Mouse (Mus musculus): ENCODE measurements around the gene Slc9a6. TPM values are rescaled to one million over a fixed set of nuclear protein-coding genes. Genes with fewer than 3 reads are reported as not detected.

The Slc9a6 gene
- polyA plus RNA-seq, 1 experiment from 2014 or later = 11.8 TPM

DNA sequence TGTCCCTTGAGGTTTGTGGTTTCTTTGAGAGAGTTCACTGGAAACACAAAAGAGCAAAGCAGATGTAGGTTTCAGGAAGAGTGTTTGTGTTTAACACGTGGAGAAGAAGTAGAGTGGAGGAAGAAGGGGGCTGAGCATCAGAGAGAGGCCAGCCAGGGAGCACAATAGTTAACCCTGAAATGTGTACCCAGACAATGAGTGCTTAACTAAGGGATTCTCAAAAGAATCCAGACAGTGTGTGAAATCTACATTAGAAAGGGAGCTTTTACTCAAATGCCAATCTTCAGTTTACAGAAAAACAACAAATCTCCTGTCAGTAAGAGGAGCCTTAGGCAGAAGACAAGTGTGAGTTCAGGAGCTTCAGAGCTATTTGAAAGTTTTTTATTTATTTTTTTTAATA is 30.5 kb downstream of the Slc9a6 start:
- ATAC-seq (ENCODE audit: borderline replicate concordance, extremely low read depth, low FRiP score, low TSS enrichment) = no peak
- Histone ChIP-seq H3K4me2 (no peak overlapping the region), H3K9me3 (no peaks in the 10 kb centered on the region), H3K27me3 (no peaks in the 10 kb centered on the region), H3K4me3 (no peak overlapping the region), H3K4me1 (no peaks in the 10 kb centered on the region), H3K9ac (no peak overlapping the region), H3K27ac (no peak overlapping the region), H3K36me3 (no peaks in the 10 kb centered on the region)
- 5% methylated on average over 1 of the region's 1 CpGs for WGBS

DNA sequence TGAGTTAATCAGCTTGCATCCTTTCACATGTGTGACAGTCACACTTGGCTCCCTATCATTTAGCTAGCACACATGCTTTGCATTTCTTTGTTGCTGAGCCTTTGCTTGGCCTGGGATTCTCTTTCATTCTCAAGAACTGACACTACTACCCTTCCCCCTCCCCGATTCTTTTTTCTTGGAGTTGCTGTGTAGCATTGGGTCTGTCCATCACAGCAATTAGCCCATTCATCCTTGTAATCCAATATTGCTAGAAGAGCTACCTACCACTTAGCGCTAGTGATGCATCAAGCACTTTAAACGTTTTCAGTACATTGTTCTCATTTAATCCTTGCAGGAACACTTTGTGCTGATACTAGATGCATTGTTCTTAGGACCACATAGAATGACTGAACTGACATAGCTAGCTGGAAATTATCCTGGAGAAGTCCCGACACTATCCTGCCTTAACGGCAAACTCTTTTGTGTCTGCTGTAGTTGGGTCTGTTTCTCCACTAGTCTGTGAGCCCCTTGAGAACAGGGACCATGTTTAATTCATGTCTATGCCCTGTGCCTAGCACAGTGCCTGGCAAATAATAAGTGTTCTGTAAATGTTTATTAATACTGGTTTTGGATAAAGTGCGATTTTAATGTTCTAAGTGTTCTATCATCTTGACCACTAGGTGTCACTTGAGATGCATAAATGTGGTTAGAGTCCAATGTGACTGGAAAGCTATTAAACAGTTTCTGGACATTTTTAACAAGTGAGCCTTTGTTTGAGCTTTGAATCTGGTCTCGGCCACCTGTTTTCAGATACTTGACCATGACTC is 40.2 kb downstream of the Slc9a6 start:
- H3K4me1 ChIP-seq = peaks cover 7% of the 10 kb centered on the region; the same call in 1 of the 2 replicates
- H3K9ac ChIP-seq = no peak overlapping the region
- no peak overlapping the region for H3K27ac ChIP-seq
- H3K36me3 ChIP-seq = no peaks in the 10 kb centered on the region
- no peak overlapping the region for H3K4me3 ChIP-seq
- 56% methylated on average over 7 of the region's 7 CpGs for WGBS
- ATAC-seq (ENCODE audit: borderline replicate concordance, extremely low read depth, low FRiP score, low TSS enrichment) = no peak
- H3K27me3 ChIP-seq = no peaks in the 10 kb centered on the region
- no peak overlapping the region for H3K4me2 ChIP-seq
- H3K9me3 ChIP-seq = no peaks in the 10 kb centered on the region

DNA sequence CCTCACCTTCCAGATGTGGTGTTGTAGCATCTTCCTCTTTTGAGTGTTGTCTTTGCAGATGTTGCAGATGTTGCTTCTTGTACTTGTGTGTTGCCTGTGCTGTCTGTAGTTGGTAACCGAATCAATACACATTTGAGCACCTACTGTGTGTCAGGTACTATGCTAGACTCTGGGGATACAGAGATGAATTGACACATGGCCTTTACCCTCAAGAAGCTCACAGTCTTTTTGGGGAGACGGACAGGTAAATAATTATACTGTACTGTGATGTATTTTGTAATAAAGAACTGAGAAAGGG is 40.7 kb downstream of the Slc9a6 start:
- Histone ChIP-seq H3K27me3 (no peaks in the 10 kb centered on the region), H3K4me2 (no peak overlapping the region), H3K36me3 (no peaks in the 10 kb centered on the region), H3K9me3 (no peaks in the 10 kb centered on the region), H3K27ac (no peak overlapping the region), H3K4me1 (peaks cover 7% of the 10 kb centered on the region; the same call in 1 of the 2 replicates), H3K4me3 (no peak overlapping the region), H3K9ac (no peak overlapping the region)
- ATAC-seq (ENCODE audit: borderline replicate concordance, extremely low read depth, low FRiP score, low TSS enrichment) = no peak
- WGBS = 82% methylated on average over 2 of the region's 2 CpGs

DNA sequence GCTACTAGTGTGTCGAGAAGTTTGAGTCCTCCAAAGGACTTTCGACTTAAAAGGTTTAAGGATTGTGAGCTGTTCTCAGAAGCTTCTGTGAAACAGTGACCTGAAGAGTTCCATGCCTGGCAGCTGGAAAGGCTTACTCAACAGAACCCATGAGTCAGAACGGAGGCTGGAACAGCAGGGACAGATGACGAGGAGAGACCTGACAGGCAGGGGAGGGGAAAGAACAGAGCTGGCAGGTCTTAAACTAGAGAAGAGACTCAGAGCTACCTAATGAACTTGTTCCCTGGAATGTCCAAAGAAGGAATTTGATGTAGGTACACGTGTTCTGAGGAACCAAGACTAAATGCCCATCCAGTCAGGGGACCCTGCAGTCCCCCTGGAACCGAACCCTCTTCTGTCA is 41.3 kb downstream of the Slc9a6 start:
- 63% methylated on average over 6 of the region's 6 CpGs for WGBS
- H3K36me3 ChIP-seq = no peaks in the 10 kb centered on the region
- 0 out of 2 replicates have a peak, but pooled peaks have one; percentile 13 for ATAC-seq (ENCODE audit: borderline replicate concordance, extremely low read depth, low FRiP score, low TSS enrichment)
- H3K4me2 ChIP-seq = no peak overlapping the region
- peaks cover 7% of the 10 kb centered on the region; the same call in 1 of the 2 replicates for H3K4me1 ChIP-seq
- no peaks in the 10 kb centered on the region for H3K9me3 ChIP-seq
- H3K9ac ChIP-seq = no peak overlapping the region
- no peaks in the 10 kb centered on the region for H3K27me3 ChIP-seq
- H3K27ac ChIP-seq = peak overlapping the region; percentile 62
- H3K4me3 ChIP-seq = no peak overlapping the region

DNA sequence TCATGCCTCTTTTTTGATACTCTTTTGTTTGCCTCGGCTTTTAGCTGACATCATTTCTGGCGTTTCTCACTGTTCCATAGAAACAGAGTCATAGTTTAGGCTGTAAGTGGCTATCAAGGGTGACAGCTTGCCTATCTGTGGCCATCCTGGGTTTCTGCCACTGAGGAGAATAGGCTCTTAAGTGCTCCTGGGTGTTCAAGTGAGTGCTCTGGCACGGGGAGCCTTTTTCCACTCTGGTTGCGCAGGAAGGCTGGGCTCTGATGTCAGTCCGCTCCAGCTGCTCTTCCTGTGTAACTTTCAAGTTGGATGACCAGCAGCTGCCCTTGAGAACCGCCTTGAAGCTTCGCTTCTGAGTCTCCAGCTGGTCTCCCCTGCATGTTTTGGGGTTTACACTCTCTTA is 42.2 kb downstream of the Slc9a6 start:
- no peak overlapping the region for H3K4me2 ChIP-seq
- H3K27me3 ChIP-seq = no peaks in the 10 kb centered on the region
- peak; percentile 90 for ATAC-seq (ENCODE audit: borderline replicate concordance, extremely low read depth, low FRiP score, low TSS enrichment)
- no peaks in the 10 kb centered on the region for H3K36me3 ChIP-seq
- H3K4me1 ChIP-seq = peaks cover 7% of the 10 kb centered on the region; the same call in 1 of the 2 replicates
- no peak overlapping the region for H3K9ac ChIP-seq
- H3K27ac ChIP-seq = peak overlapping the region; percentile 62
- WGBS = 48% methylated on average over 7 of the region's 7 CpGs
- H3K4me3 ChIP-seq = no peak overlapping the region
- H3K9me3 ChIP-seq = no peaks in the 10 kb centered on the region

DNA sequence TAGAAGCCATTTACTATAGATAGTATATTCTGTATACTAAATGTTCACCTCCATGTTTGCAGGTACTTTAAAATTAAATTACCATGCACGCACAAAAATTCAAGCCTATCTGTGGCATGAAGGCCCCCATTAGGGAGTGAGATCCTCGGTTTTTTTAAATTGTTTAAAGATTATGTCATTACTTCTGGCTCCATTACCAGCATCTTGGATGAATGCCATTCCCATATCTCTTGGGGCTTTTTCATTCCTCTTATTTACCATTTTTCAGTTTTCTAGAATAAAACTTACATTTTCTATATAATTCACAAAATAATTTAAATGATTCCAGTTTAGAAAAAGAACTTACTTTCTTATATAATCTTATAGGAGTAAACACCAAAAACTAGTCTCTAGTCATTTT is 46.1 kb downstream of the Slc9a6 start:
- ATAC-seq (ENCODE audit: borderline replicate concordance, extremely low read depth, low FRiP score, low TSS enrichment) = no peak

DNA sequence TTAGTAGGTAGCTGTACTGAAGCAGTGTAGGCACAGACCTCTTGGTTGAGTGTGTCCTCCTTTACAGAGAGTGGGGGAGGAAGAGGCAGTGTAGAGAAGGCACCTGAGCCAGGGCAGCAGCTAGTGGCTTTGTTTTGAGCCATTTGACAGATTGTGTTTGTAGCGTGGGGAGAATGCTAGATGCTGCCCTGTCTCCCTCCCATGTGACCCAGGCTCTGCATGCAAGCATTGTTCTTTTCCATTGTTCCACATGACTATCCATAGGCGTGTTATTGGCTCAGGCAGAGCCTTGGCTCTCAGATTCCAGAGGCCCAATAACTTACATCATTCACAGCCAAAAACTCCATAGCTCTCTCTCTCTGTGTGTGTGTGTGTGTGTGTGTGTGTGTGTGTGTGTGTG is 49.7 kb downstream of the Slc9a6 start:
- 71% methylated on average over 2 of the region's 2 CpGs for WGBS
- ATAC-seq (ENCODE audit: borderline replicate concordance, extremely low read depth, low FRiP score, low TSS enrichment) = no peak

More for the DNA sequence above, 46.1 kb downstream of the Slc9a6 start:
- Histone ChIP-seq H3K4me1 (0 out of 2 replicates have a peak, but pooled peaks cover 4% of the 10 kb centered on the region), H3K4me2 (no peak overlapping the region), H3K27me3 (no peaks in the 10 kb centered on the region), H3K9me3 (no peaks in the 10 kb centered on the region), H3K36me3 (no peaks in the 10 kb centered on the region), H3K27ac (no peak overlapping the region), H3K9ac (no peak overlapping the region), H3K4me3 (no peak overlapping the region)
- WGBS = 49% methylated on average over 2 of the region's 2 CpGs

DNA sequence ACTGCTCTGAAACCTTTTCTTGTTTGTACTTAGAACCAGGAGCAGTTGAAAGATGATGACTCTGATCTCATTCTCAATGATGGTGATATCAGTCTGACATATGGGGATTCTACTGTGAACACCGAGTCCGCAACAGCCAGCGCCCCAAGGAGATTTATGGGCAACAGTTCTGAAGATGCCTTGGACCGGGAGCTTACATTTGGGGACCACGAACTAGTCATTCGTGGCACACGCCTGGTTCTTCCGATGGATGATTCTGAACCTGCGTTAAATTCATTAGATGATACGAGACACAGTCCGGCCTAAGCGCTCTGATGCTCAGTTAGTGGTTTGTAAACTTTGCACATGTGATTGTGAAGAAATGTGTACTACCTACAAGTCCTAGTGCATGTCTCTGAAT is 51.6 kb downstream of the Slc9a6 start:
- Histone ChIP-seq H3K4me3 (no peak overlapping the region), H3K9ac (no peak overlapping the region), H3K36me3 (no peaks in the 10 kb centered on the region), H3K4me2 (no peak overlapping the region), H3K27me3 (no peaks in the 10 kb centered on the region), H3K27ac (no peak overlapping the region), H3K4me1 (no peaks in the 10 kb centered on the region), H3K9me3 (no peaks in the 10 kb centered on the region)
- WGBS = 92% methylated on average over 12 of the region's 12 CpGs
- ATAC-seq (ENCODE audit: borderline replicate concordance, extremely low read depth, low FRiP score, low TSS enrichment) = no peak

More for the DNA sequence above, 49.7 kb downstream of the Slc9a6 start:
- no peak overlapping the region for H3K4me3 ChIP-seq
- no peaks in the 10 kb centered on the region for H3K4me1 ChIP-seq
- H3K27me3 ChIP-seq = no peaks in the 10 kb centered on the region
- H3K4me2 ChIP-seq = no peak overlapping the region
- no peaks in the 10 kb centered on the region for H3K9me3 ChIP-seq
- no peak overlapping the region for H3K27ac ChIP-seq
- no peaks in the 10 kb centered on the region for H3K36me3 ChIP-seq
- no peak overlapping the region for H3K9ac ChIP-seq

DNA sequence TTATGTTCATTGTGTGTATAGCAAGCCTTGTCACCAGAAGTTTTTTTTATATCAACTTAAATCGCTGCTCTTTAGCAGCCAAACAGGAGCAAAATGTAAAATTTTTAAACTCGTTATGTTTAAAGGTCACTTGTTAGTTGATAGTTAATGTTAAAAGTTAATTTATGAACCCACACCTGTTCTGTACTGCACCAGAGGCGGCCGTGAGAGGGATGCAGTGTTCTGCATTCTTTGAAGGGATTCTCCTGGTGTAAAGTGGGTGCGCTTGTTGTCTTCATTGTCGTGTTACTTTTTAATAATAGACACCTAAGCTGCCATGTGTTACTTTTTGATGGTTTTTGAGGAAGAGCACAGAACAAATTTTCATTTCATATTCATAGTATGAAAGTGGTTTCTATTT is 52.8 kb downstream of the Slc9a6 start:
- no peaks in the 10 kb centered on the region for H3K4me1 ChIP-seq
- H3K36me3 ChIP-seq = no peaks in the 10 kb centered on the region
- H3K27ac ChIP-seq = no peak overlapping the region
- H3K9ac ChIP-seq = no peak overlapping the region
- H3K9me3 ChIP-seq = no peaks in the 10 kb centered on the region
- no peak overlapping the region for H3K4me2 ChIP-seq
- no peak overlapping the region for H3K4me3 ChIP-seq
- 85% methylated on average over 6 of the region's 6 CpGs for WGBS
- no peaks in the 10 kb centered on the region for H3K27me3 ChIP-seq
- no peak for ATAC-seq (ENCODE audit: borderline replicate concordance, extremely low read depth, low FRiP score, low TSS enrichment)

DNA sequence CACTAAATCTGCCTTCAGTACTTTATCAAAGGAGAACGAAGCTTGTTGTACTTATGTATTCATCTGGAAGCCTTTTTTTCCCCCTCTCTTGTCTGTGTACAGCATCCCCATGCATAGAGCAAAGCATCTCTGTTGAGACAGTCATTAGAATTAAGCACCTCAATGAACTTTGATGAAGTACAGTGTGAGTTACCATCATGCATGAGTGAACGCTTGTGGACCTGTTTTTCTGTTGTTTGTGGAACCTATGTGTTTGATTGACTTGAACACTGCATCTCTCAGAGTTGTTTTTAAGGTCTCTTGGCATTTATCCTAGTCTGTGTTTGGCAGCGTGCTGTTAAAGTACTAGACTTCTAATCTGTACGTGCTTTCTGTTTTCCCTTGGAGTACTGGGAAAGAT is 53.8 kb downstream of the Slc9a6 start:
- Histone ChIP-seq H3K27me3 (no peaks in the 10 kb centered on the region), H3K4me1 (peaks cover 3% of the 10 kb centered on the region; the same call in 1 of the 2 replicates), H3K9me3 (no peaks in the 10 kb centered on the region), H3K4me2 (no peak overlapping the region), H3K36me3 (no peaks in the 10 kb centered on the region), H3K9ac (no peak overlapping the region), H3K4me3 (no peak overlapping the region), H3K27ac (no peak overlapping the region)
- WGBS = 62% methylated on average over 4 of the region's 4 CpGs
- ATAC-seq (ENCODE audit: borderline replicate concordance, extremely low read depth, low FRiP score, low TSS enrichment) = no peak

DNA sequence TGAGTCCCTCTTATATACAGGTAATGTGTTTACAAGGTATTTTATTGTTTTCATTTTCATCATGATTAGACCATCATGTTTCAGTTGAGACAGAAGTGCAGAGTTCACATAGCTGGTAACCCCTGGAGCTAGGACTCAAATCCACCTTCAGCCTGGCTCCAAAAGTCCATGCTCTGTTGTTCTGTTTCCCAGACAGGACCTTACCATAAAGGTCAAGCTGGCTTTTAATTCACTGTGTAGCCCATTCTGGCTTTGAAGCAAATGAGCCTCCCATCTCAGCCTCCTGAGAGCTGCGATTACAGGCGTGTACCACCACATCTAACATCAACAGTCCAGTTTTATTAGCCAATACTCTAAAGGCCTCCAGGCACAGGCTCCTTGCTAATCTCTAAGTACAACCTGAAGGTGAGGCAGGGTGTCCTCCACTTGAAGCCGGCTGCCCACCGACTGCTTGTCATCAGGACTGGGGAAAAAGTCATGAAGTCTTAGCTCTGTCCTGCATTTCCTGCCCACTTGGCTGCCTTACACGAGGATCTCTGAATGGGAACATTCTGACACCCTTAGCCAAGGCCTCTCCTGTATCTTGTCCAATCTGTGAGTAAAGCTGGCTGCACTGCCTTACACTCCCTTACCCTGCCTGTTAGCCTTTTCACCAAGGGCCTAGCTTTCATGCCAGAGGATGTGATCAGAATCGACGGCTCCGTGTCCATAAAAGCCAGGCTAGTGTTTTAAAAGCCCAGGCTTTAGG is 55.8 kb downstream of the Slc9a6 start:
- Histone ChIP-seq H3K4me3 (no peak overlapping the region), H3K9me3 (no peaks in the 10 kb centered on the region), H3K27me3 (no peaks in the 10 kb centered on the region), H3K9ac (no peak overlapping the region), H3K27ac (no peak overlapping the region; the same call in 1 of the 2 replicates), H3K4me2 (no peak overlapping the region), H3K4me1 (peaks cover 5% of the 10 kb centered on the region; the same call in 1 of the 2 replicates), H3K36me3 (no peaks in the 10 kb centered on the region)
- WGBS = 75% methylated on average over 8 of the region's 8 CpGs
- no peak for ATAC-seq (ENCODE audit: borderline replicate concordance, extremely low read depth, low FRiP score, low TSS enrichment)

DNA sequence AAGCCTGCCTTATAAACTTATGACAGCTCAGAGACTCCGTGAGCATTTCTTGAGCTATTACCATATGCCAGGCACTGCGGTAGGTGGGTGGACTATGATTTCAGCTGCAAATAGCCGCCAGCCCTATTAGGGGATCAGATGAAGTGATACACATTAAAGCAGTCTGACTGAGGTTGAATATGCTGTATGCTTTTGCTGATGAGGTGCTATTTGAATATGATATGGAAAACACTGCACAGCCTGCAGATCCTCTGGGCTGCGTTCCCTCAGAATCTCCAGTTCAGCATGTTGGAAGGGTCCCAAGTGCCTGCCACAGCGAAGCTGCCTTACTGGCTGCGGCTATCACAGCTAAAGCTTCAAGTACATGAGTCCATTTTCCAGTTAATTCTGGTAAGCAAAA is 57.7 kb downstream of the Slc9a6 start:
- H3K9me3 ChIP-seq = no peaks in the 10 kb centered on the region
- 54% methylated on average over 6 of the region's 6 CpGs for WGBS
- H3K4me1 ChIP-seq = peaks cover 5% of the 10 kb centered on the region; the same call in 1 of the 2 replicates
- no peaks in the 10 kb centered on the region for H3K27me3 ChIP-seq
- peak overlapping the region; percentile 79 for H3K27ac ChIP-seq
- no peak overlapping the region for H3K4me3 ChIP-seq
- ATAC-seq (ENCODE audit: borderline replicate concordance, extremely low read depth, low FRiP score, low TSS enrichment) = peak; percentile 89
- no peak overlapping the region for H3K4me2 ChIP-seq
- H3K9ac ChIP-seq = no peak overlapping the region
- no peaks in the 10 kb centered on the region for H3K36me3 ChIP-seq

All from lung, embryonic 15.5 days (tissue).